Mouse (Mus musculus) lung, adult 2 months (tissue): ENCODE data around the gene Odf3l2. TPM values are rescaled to one million over a fixed set of nuclear protein-coding genes. Genes with fewer than 3 reads are reported as not detected.

Experiments used
- DNase-seq: peaks from one replicate; pipeline ENCODE4 v3.0.0; 2022
- H3K4me1 ChIP-seq: fragments of 200-500 bp; 2 replicates; pipeline ENCODE4 v1.6.1; 2011; ENCODE audit warnings: low read length; ENCODE audit not compliant: control insufficient read depth, insufficient read depth
- H3K4me3 ChIP-seq: fragments of 200-500 bp; replicated peaks from 2 replicates; pipeline ENCODE3; 2011; ENCODE audit warnings: low read depth, mild to moderate bottlenecking, control low read depth, low read length; ENCODE audit errors: extremely low read depth
- CTCF ChIP-seq: fragments of 200-500 bp; IDR thresholded peaks from 2 replicates; pipeline ENCODE4 v1.5.1; 2011; ENCODE audit warnings: mild to moderate bottlenecking, low read length, control low read depth; ENCODE audit not compliant: insufficient read depth
- POLR2A ChIP-seq: fragments of 200-500 bp; IDR thresholded peaks from 2 replicates; pipeline ENCODE4 v1.6.1; 2011; ENCODE audit warnings: low read depth, mild to moderate bottlenecking, control low read depth, low read length, borderline replicate concordance; ENCODE audit errors: extremely low read depth
- WGBS: fragments of 180-500 bp; shearing (Covaris S2); methylation state at CpG from one replicate; pipeline ENCODE4 v1.1.7; 2018; 5-methylcytosine and 5-hydroxymethylcytosine counted together
- polyA plus RNA-seq: library from polyadenylated mRNA; depleted of rRNA; stranded (reverse); fragments of >200 nt; gene quantifications from 2 replicates; pipeline ENCODE4 v1.2.3, GENCODE M21; 2012

The Odf3l2 gene
- polyA plus RNA-seq, 1 experiment = not detected

- DNase-seq = no peak
- TF ChIP-seq CTCF (0 out of 2 replicates have a peak, but pooled peaks have one; percentile 3), POLR2A (no peak)
- Histone ChIP-seq H3K4me1 (peaks cover 3% of the 10 kb centered on the region; the same call in 1 of the 2 replicates), H3K4me3 (no peak overlapping the region)
- 60% methylated on average over 3 of the region's 3 CpGs for WGBS
Observed at GRCm38 (mm10) chr10:79672088-79672455, 26.5 kb upstream of the Odf3l2 start.

DNA sequence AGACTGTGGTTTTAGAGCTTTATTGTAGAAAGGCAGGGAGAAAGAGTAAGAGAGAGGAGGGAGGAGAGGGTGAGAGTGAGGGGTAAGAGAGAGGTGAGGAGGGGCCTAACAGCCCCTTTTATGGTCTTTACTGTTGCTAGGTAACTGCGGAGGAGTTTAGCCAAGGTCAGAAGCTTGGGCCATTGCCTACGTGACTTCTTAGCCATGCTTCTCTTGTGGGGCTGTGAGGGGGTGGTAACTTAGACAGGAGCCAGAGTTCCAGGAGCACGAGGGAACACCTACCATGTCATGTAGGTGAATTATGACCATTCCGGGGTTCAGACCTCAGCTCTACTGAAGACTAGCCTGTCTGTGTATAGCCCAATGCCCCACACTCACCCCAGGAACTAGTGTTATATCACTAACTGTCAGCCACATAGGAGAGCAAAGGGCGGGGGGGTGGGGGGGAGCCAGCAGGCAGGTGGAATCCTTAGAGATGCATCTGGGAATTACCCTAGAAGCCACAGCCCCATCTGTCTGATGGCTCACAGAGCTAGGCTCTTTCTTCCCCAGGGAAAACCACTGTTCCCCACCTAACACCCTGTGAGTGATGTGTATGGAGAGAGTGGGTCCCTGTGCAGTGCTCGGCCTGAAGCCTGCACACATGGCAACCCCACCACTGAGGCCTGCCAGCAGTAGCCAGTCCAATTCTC, 26.0 kb upstream of the Odf3l2 start:
- Histone ChIP-seq H3K4me3 (no peak overlapping the region), H3K4me1 (peaks cover 3% of the 10 kb centered on the region; the same call in 1 of the 2 replicates)
- WGBS = 69% methylated on average over 6 of the region's 6 CpGs
- TF ChIP-seq CTCF = no peak
- no peak for TF ChIP-seq POLR2A
- no peak for DNase-seq

DNA sequence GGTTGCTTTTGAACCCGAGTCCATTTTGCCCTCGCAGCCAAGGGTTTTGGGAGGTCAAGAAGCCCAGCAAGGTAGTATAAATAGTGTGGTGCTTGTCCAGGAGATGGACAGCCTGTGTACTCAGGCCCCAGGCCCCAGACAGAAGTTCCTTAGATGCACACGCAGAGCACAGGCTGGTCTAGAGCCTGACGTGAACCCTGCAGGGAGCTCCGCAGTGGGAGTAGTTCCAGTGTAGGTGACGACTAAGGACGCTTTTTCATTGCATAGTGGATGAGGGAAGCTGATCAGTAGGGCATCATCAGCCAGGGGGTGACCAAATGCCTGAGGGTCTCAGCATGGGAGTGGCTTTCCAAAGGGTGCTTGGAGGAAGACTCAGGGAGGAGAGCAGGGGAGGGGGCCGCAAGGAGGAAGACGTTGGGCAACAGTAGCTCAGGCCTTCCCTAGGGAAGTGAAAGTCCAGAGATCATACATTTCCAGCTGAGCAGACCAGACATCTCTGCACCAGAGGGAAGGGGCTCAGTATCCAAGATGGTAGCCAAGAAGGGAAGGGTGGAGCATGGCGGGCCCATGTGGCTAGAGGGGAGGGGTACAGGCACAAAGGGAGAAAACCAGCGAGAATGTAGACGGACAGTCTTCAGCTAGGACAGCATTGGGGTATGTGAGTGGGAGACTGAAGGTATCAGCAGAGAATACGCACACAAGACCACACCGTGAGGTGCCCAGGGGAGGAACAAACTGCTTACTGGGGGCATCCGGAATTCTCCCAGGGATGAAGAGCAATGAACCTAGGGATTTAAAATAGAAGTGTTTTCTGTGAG, 24.7 kb upstream of the Odf3l2 start:
- WGBS = 32% methylated on average over 15 of the region's 15 CpGs
- TF ChIP-seq CTCF (no peak), POLR2A (no peak)
- peak overlapping the region; percentile 80 for H3K4me3 ChIP-seq
- no peak for DNase-seq
- H3K4me1 ChIP-seq = peaks cover 3% of the 10 kb centered on the region; the same call in 1 of the 2 replicates

- H3K4me1 ChIP-seq = peaks cover 3% of the 10 kb centered on the region; the same call in 1 of the 2 replicates
- peak; percentile 84 for DNase-seq
- H3K4me3 ChIP-seq = peak overlapping the region; percentile 80
- under 1% methylated on average over 47 of the region's 47 CpGs for WGBS
- TF ChIP-seq POLR2A (no peak), CTCF (no peak)
Observed at GRCm38 (mm10) chr10:79669576-79670057, 24.1 kb upstream of the Odf3l2 start.

DNA sequence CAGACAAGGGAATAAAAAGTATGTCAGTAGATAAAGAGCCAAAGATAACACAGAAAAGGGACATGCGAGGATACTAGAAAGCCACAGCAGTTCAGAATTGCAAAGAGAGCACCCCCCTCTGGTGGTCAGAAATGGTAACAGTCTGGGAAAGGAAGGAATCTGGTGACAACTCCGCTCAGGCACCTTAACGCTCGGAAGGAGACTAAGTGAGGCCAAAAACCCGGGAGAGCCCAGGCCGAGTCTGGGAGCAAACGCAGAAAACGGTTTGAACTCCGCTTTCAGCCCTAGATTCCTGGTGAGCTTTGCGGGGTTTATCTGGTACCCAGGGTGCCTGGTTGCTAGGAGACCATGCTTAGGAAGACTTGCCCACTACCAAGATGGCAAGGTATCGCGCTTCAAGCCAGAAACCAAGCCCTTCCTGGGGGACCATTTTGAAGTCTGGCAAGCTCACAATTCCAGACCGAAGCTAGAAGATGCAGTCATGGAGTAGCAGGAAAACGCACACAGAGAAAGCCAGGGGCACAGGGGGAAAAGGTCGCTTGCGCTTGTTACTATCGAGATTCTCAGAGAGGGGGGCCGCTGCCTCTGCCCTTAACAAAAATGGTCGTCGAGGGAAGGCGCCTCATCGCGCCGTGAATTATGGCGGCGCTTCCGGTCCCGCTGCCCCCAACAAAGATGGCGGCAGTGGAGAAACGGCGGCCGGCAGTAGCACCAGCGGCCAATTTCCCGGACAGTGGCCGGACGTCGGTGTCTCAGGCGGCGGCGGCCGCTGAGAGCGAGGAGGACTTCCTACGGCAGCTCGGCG, 23.4 kb upstream of the Odf3l2 start, which contains the start of gene Tpgs1:
Gene Tpgs1, plus strand, starts transcription at position 599 of the 805 bp plus-strand sequence.
- Histone ChIP-seq H3K4me1 (peaks cover 3% of the 10 kb centered on the region; the same call in 1 of the 2 replicates), H3K4me3 (peak within 1 kb of the TSS; percentile 80)
- peak; percentile 93 for DNase-seq
- TF ChIP-seq CTCF (peak; percentile 46), POLR2A (peak; percentile 55; the same call in 1 of the 2 replicates)
- under 1% methylated on average over 45 of the region's 45 CpGs for WGBS

DNA sequence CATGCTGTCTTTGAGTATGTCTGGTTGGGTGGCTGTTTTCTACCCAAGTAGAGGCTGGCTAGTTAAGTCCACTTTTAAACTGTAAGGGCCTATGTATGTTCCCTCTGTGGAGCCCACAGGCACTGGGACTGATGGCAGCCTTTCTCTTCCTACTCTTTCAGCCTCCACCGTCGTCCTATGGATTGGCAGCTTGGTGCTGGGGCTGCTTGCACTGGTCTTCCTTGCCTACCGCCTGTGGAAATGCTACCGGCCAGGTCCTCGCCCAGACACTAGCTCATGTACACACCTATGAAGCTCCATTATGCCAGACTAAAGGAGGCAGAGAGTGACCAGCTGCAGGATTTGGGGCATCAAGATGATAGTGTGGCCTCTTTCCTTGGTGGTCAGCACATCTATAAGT, 22.5 kb upstream of the Odf3l2 start:
- 78% methylated on average over 5 of the region's 5 CpGs for WGBS
- DNase-seq = no peak
- no peak overlapping the region for H3K4me3 ChIP-seq
- H3K4me1 ChIP-seq = peaks cover 3% of the 10 kb centered on the region; the same call in 1 of the 2 replicates
- TF ChIP-seq POLR2A (no peak), CTCF (no peak)

DNA sequence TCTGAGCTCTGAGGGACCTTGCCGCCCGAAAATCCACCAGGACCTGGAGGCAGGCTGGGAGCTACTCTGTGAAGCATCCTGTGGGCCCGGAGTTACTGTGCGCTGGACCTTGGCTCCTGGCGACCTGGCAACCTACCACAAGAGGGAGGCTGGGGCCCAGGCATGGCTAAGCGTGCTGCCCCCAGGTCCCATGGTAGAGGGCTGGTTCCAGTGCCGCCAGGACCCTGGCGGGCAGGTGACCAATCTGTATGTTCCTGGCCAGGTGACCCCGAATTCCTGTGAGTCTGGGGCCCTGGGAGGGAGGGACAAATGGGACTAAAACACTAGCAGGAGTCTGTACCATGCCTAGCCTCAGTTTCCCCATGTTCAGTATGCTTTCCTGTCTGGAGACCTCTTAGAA, 21.0 kb upstream of the Odf3l2 start:
- H3K4me1 ChIP-seq = peaks cover 3% of the 10 kb centered on the region; the same call in 1 of the 2 replicates
- WGBS = 65% methylated on average over 9 of the region's 9 CpGs

GRCm38 (mm10) chr10:79665051-79665450, 19.5 kb upstream of the Odf3l2 start:
- no peak overlapping the region for H3K4me3 ChIP-seq
- TF ChIP-seq CTCF = no peak
- no peak for TF ChIP-seq POLR2A
- peaks cover under 1% of the 10 kb centered on the region; the same call in 1 of the 2 replicates for H3K4me1 ChIP-seq
- no peak for DNase-seq
- whole genome bisulfite sequencing = 79% methylated on average over 8 of the region's 8 CpGs

More for the DNA sequence above, 21.0 kb upstream of the Odf3l2 start:
- H3K4me3 ChIP-seq = no peak overlapping the region
- no peak for DNase-seq
- TF ChIP-seq POLR2A = no peak
- no peak for TF ChIP-seq CTCF
